Comparison of ENCODE assay signal across 13 mouse cellular contexts in genomic region chr17:12675646-12676045, GRCm38 (mm10). TPM values are rescaled to one million over a fixed set of nuclear protein-coding genes. Genes with fewer than 3 reads are reported as not detected.
DNase-seq lines count a peak whose midpoint lies in the region; ATAC-seq lines count a peak whose summit lies in the region.
"Had no signal": no experiment of that assay in that cellular context is flagged by ENCODE, and none has a peak within 500 bp of the region (broad histone marks: within the 10 kb centered on the region; RNA-seq: fewer than 3 reads in every experiment).

Gene Slc22a1 (minus strand): TSS chr17:12675829.

- no peak within 1 kb of the TSS for H3K4me3 ChIP-seq in limb, embryonic 12.5 days (replicated peaks)
- H3K4me3 ChIP-seq in limb, embryonic 10.5 days = no peak within 1 kb of the TSS
- no peak within 1 kb of the TSS for H3K4me3 ChIP-seq in midbrain, embryonic 14.5 days (replicated peaks; ENCODE audit: low read depth, low read length)
- H3K4me3 ChIP-seq: limb, embryonic 13.5 days had no signal

- DNase-seq in adrenal gland, postnatal 10 days = no peak
- DNase-seq in adrenal gland, adult 2 months = no peak
- DNase-seq in limb, embryonic 10.5 days (ENCODE audit: low spot score) = no peak
- DNase-seq in kidney, postnatal 36 days = peak; percentile 83 to 93
- DNase-seq in lung, postnatal 4 days = peak; percentile 58 to 81
- DNase-seq in c-Kit-positive CD71-positive TER-119-positive erythroid progenitor cells, embryonic 14.5 days (ENCODE audit: low spot score) = no peak
- DNase-seq in midbrain, embryonic 14.5 days = no peak

- H3K4me2 ChIP-seq in limb, embryonic 12.5 days = no peak within 1 kb of the TSS
- no peak within 1 kb of the TSS for H3K4me2 ChIP-seq in midbrain, embryonic 14.5 days (ENCODE audit: low read length)
- H3K4me2 ChIP-seq: hindbrain, embryonic 14.5 days; limb, embryonic 13.5 days had no signal

- H3K9ac ChIP-seq in limb, embryonic 12.5 days (replicated peaks) = no peak within 1 kb of the TSS
- no peak within 1 kb of the TSS for H3K9ac ChIP-seq in midbrain, embryonic 14.5 days (replicated peaks; ENCODE audit: low read length)
- H3K9ac ChIP-seq: hindbrain, embryonic 14.5 days; limb, embryonic 13.5 days had no signal

- H3K4me1 ChIP-seq in limb, embryonic 12.5 days (replicated peaks) = peaks cover 10% of the 10 kb centered on the region
- peaks cover 10% of the 10 kb centered on the region; the same call in 1 of the 2 replicates for H3K4me1 ChIP-seq in limb, embryonic 10.5 days
- H3K4me1 ChIP-seq in midbrain, embryonic 14.5 days (ENCODE audit: control insufficient read depth, insufficient read depth, low read length) = no peaks in the 10 kb centered on the region

- H3K27ac ChIP-seq in limb, embryonic 12.5 days = 0 out of 2 replicates have a peak within 1 kb of the TSS, but pooled peaks have one; percentile 12
- H3K27ac ChIP-seq in limb, embryonic 10.5 days = no peak within 1 kb of the TSS
- H3K27ac ChIP-seq in midbrain, embryonic 14.5 days (replicated peaks; ENCODE audit: low read depth, low read length) = no peak within 1 kb of the TSS
- H3K27ac ChIP-seq: hindbrain, embryonic 14.5 days; limb, embryonic 13.5 days had no signal

- H3K36me3 ChIP-seq in limb, embryonic 12.5 days = 0 out of 2 replicates have a peak, but pooled peaks cover 7% of the 10 kb centered on the region
- peaks cover 10% of the 10 kb centered on the region for H3K36me3 ChIP-seq in limb, embryonic 10.5 days
- no peaks in the 10 kb centered on the region for H3K36me3 ChIP-seq in midbrain, embryonic 14.5 days (ENCODE audit: control insufficient read depth, insufficient read depth, low read length)

- ATAC-seq in limb, embryonic 12.5 days (ENCODE audit: insufficient number of reproducible peaks, insufficient read depth, low FRiP score, low TSS enrichment, low read depth) = no peak
- no peak for ATAC-seq in midbrain, embryonic 14.5 days (ENCODE audit: low FRiP score, low TSS enrichment)

- no peaks in the 10 kb centered on the region for H3K27me3 ChIP-seq in limb, embryonic 12.5 days
- H3K27me3 ChIP-seq in limb, embryonic 10.5 days (ENCODE audit: low read depth, poor library complexity, severe bottlenecking) = no peaks in the 10 kb centered on the region
- no peaks in the 10 kb centered on the region for H3K27me3 ChIP-seq in midbrain, embryonic 14.5 days (ENCODE audit: control insufficient read depth, insufficient read depth, low read length)
- H3K27me3 ChIP-seq: limb, embryonic 13.5 days had no signal

- no peaks in the 10 kb centered on the region for H3K9me3 ChIP-seq in limb, embryonic 12.5 days
- no peaks in the 10 kb centered on the region for H3K9me3 ChIP-seq in limb, embryonic 10.5 days (replicated peaks)
- no peaks in the 10 kb centered on the region for H3K9me3 ChIP-seq in midbrain, embryonic 14.5 days (ENCODE audit: control insufficient read depth, low read length)

- WGBS in limb, embryonic 12.5 days = 87% methylated on average over 7 of the region's 7 CpGs
- 91% methylated on average over 7 of the region's 7 CpGs for WGBS in limb, embryonic 10.5 days
- WGBS in midbrain, embryonic 14.5 days = 83% methylated on average over 7 of the region's 7 CpGs

RNA-seq across cellular contexts. Expression of gene Slc22a1, which starts in this region (rescaled TPM):
- 10 to 100 TPM; 10.1 to 24.6 TPM for total RNA-seq in adrenal gland, postnatal 10 days (2021)
- total RNA-seq in adrenal gland, adult 2 months (2021) = 1 to 10 TPM in 1 of 2 experiments, not detected in 1; 1.7 TPM
- polyA plus RNA-seq in adrenal gland, adult 2 months (2012; rRNA removed) = 0.11 and 0.29 TPM in 2 replicates
- polyA plus RNA-seq in limb, embryonic 12.5 days (2016; fragmentation: Nextera tagmentation; extraction: Ambion mirVana) = not detected in 2 replicates
- polyA plus RNA-seq in limb, embryonic 10.5 days (2016; fragmentation: Nextera tagmentation; extraction: Ambion mirVana) = not detected in 2 replicates
- not detected in 2 replicates for polyA plus RNA-seq in midbrain, embryonic 14.5 days (2014; fragmentation: Nextera tagmentation; extraction: Ambion mirVana)
- total RNA-seq: common myeloid progenitor, adult 5-6 weeks; megakaryocyte-erythroid progenitor cell, adult 5-6 weeks had no signal
- polyA plus RNA-seq: brain, embryonic 14.5 days; hindbrain, embryonic 14.5 days had no signal

Comparison
In these comparisons a context has a peak if more than half of its experiments do, and no peak if none do; other contexts are left out.
1. RNA of gene Slc22a1 (total RNA-seq): 10.1 to 24.6 TPM in adrenal gland, postnatal 10 days; 1.7 TPM in adrenal gland, adult 2 months; every median in the first group is over 4 times any median in the second.
2. DNase-seq: peak in kidney, postnatal 36 days (2 of 2) and lung, postnatal 4 days (2 of 2); none in adrenal gland, postnatal 10 days (single experiment), adrenal gland, adult 2 months (single experiment), limb, embryonic 10.5 days (single experiment), c-Kit-positive CD71-positive TER-119-positive erythroid progenitor cells, embryonic 14.5 days (single experiment) and midbrain, embryonic 14.5 days (single experiment).